Mouse (Mus musculus): Measurements from ENCODE around the gene Dupd1.

DNA sequence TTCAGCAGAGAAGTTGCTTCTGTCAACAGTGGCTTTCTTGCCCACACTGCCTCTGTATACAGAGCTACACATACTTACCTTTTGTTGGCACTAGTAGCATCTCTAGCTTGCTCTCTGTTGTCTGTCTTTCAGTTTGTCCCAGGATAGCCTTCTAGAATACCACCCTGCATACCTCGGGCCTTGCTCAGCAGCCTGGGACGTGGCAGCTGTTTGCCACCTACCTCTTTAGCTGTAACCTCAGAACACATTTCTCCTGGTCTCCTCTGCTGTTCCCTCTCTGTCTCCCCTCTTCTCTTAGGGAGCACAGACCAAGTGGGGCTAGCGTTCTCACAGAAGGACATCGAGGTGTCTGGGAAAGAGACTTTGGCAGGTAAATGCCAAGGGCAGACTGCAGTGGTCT lies 28.1 kb upstream of the Dupd1 start:
- no peak for TF ChIP-seq GATA1 (IDR thresholded peaks at IDR 0.05; ENCODE audit: low read length)
- no peak for TF ChIP-seq TAL1 (IDR thresholded peaks at IDR 0.05; ENCODE audit: low read length)

Data from erythroblast, embryonic 14.5 days (primary cell).